Mouse (Mus musculus): ENCODE data around the gene Junb.

The Junb gene

DNA sequence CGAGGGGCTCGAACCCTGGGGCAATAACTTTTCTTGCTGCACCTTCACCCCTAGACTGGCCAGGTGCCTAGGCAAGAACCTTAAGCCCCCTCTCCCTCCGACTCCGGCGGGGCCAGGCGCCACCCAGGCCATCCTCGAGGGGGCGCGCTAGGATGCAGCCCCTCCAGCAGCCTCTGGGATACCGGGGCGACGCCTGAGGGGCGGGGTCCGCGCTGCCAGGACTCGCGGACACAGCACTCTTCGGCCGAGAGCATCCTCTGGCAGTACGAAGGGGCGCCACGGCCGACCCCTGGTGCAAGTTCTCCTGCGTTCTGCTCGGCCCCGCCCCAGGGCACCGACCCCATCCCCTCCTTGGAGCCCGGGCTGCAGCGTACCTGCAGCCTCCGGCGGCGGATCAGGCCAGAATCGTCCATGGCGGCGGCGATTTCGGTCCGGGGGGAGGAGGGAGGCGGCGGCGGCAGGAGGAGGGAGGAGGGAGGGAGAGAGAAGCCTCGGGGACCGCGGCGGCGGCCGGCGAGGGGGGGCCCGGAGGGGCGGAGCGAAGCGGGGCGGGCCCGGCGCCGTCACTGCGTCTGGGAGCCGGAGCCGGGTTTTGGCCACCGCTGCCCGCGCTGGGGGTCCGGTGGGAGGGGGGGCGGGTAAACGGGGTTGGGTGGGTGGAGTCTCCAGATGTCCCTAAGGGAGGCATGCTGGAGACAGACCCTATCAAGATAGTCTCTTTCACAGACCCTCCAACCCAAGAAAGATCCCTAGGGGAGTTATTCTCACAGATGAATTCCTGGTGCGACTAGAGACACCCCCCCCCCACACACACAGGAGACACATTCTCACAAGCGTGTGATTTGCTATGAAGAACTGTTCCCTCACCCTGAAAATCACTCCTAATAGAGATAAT, 32.6 kb downstream of the Junb start:
- in situ Hi-C loops (cut with MboI, MseI) = no loop called here

DNA sequence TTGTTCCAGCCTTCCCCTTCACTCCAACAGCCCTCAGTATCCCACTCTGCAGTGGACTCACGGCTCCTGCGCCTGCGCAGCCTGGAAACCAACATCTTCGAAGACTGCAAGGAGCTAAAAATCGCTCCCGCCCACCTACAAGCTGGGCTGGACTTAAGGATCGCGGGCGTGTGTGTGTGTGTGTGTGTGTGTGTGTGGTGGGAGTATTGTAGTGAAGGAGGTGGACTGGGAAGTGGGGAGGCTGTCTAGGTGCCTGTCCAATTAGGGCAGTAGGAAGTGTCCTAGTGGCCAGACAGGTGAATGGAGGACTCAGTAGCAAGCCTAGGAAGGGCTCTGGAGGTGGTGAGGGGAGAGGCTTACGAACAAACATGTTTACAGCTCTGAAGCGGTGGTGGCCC, 33.3 kb downstream of the Junb start:
- in situ Hi-C loops (cut with MboI, MseI) = no loop called here

DNA sequence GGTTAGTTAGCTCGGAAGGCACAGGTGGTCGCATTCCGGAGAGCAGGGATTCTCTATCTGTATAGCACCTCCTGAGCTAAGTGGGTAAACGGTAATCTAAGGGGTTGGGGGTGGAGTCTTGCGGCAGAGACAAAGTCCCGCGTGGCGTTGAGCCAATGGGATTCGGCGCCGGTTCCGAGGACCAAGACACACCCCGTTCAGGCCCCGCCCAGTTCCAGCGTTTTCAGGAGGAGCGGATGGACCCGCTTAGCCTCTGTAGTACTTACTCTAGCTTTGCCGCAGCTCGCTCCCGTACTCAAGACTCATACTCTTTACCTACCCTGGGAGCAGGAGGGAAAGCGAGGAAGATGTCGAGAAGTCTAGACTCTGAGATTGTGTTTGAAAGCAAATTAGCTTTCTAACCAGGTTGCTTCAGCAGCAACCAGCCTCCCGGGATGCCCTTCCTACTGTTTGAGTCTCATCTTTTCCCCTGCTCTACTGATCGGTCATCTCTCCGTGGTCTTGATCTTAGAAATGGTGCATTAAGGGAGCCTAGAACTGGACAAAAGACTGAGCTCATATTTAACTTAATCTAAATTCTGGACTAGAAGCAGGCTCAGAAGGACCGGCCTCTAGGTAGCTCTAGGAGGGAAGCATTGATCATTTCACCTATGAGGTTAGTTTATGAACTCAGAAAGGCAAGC, 33.9 kb downstream of the Junb start:
- in situ Hi-C loops (cut with MboI, MseI) = no loop called here

DNA sequence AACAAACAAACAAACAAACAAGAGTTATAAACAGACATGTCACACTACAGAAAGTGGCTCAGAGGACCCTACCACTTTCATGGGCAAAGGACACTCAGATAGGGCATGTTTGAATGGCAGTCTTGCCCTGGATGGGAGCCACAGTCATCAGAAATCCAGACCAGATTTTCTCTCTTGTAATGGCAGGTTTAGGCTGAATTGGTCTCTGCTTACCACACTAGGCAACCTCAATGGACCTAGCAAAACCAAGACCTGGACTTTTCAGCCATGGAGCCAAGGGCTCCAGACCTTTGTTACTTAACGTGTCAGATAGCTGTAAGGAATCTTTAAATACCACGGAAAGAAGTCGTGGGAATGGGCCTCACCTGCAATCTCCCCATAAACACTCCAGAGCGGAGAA, 34.8 kb downstream of the Junb start:
- in situ Hi-C loops (cut with MboI, MseI) = no loop called here

DNA sequence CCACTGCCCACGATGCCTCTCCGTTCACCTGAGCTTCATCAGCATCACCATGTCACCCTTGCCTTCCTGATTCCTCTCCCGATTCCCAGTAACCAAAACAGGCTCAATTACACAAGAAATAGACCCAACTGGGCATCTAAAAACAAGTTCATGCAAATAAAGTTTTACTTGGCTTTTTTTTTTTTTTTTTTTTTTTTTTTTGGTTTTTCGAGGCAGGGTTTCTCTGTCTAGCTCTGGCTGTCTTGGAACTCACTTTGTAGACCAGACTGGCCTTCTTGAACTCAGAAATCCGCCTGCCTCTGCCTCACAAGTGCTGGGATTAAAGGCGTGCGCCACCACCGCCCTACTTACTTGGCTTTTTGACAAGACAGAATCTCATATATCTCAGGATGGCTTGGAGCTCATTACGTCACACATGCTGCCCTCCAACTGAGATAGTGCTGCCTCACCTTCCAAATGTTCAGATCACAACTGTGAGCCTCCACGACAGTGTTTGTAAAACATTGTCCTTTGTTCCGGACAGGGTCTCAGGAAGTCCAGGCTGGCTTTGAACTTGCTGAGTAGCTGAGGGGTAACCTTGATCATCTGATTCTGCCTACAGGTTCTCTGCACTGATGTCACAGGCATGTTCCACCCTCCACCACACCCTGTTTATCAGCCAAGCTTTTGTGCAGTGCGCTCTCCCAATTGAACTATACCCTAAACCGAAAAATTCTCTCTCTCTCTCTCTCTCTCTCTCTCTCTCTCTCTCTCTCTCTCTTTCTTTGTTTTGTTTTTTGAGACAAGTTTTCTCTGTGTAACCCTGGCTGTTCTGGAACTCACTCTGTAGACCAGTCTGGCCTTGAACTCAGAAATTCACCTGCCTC, 40.7 kb downstream of the Junb start:
- in situ Hi-C loops (cut with MboI, MseI) = no loop called here

DNA sequence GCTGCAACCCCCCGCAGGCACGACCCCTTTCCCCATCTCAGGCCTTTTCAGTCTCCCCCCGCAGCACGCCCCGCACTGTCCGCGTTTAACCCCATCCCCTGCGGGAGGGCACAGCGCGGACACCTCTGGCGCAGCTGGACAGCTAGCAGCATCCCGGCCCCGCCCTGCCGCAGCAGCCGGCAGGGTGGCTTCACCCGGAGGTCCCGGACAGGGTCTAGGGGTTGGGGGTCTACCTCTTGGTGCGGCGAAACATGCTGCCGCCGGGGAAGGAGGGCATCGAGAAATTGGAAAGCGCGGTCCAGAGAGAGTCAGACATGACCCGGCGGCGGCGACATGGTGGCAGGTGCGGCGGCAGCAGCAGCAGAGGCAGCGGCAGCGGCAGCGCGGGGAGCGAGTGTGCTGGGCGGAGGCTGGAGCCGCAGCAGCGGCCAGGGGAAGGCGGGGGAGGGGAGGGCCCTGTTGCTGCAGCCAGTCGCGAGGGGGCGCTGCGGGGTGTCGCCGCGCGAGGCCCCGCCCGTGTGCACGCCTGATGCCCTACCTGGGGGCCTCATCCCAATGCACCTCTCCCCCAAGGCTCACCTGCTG, 41.5 kb downstream of the Junb start, which contains the start of gene Mast1:
Gene Mast1 (minus strand): TSS at position 398 of the 585 bp plus-strand sequence.
- in situ Hi-C loops (cut with MboI, MseI) = no loop called here

DNA sequence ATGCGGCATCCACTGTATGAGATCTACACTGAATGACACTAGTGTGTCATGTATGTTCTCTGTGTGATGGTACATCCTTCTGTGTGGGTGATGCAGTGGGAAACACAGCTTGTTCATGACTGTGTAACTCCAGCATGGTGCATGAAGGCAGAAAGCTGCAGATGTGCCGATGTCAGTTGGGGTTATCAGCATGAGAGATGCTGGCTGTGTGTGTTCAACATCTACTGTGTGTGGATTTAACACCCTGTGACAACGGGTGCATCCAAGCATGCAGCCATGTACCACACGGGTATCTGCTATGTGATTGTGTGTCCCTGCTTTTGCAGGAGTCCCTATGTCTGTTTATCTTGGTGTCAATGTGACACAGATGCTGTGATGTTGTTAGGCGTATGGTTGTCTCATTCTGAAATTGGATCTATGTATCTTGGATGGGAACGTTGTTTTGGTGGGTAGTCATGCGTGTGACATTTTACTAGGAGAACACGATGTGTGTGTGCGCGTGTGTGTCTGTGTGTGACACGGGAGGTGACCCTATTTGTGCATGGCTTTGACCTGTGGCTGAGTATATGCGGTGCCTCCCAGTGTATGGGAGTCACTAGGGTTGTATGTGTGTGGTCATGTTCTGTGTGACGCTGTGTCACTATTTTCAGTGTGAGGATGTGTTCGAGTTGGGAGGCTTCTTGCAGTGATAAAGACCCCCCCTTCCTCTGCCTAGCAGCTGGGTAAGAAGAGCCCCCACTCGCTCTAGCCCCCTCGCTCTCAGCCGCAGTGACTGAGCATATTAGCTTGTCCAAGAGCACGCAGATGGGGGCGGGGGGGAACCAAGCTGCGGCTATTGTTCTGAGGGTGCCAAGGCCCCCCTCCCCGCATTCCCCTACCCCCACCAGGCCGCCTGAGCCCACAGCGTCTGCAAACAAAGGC, 42.2 kb downstream of the Junb start:
- in situ Hi-C loops (cut with MboI, MseI) = no loop called here

DNA sequence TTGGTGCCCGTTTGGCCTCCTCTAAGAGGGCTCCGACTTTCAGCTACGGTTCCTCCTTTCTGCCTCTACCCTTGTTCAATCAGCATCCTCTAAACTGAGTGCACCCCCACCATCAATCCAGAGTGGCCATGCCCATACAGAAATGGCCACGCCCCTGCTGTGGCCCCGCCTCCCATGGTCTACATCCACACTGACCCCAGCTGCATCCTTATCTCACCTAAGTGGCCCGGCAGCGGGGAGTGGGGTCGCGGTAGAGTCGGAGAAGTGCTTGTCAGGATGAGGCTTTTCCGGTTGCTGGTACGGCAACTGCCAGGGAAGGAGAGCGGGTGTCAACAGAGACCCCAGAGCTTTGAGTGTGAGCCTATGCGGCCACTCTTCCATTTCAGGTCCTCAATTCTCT, 43.0 kb downstream of the Junb start:
- in situ Hi-C loops (cut with MboI, MseI) = no loop called here

DNA sequence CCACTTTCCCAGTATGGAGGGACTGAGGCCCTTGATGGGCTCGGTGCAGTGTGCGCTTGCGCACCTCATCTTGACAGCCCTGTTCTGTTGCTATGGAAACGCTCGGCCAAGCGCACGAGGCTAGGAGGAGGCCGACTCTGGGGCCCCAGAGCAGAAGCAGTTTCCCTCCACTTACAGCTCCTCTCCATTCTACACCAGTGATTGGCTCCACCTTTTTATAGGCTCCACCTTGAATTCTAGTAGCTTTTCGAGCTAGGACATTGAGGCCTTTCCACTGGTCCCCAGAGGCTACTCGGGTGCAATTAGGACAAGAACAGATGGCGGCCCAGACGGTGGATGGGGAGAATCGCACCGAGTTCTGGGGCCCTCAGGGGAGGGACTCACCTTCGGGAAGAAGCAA, 43.7 kb downstream of the Junb start:
- in situ Hi-C loops (cut with MboI, MseI) = no loop called here

DNA sequence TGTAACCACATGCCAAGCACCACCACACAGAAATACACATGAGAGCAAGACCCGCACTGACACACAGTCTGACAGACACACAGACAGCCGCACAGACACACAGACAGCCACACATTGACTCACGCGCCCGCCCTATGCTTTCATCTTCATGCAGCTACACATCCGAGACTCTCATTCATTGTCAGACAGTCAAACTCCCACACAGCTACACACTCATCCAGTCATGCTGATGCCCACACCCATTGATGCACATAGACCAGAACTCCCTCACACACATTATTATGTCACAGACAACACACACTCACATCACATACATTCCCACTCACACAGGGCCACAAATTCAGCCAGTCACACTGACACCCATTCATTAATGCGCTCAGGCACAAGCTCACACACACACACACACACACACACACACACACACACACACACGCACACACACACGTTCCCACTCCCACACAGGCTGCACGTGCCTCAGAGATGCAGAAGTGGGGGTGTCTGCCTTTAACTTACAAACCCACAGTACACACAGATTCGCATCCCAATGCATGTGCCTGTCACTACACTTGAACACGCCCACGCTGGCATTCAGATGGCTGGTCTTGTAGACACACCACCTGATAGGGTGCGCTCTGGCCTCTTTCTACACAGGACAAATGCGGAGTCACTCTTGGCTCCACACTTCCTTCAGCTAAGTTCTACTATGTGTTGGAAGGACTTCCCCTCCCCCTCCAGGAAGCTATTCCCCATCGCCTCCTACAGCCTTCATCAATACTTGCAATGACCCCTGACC, 44.6 kb downstream of the Junb start:
- in situ Hi-C loops (cut with MboI, MseI) = no loop called here

DNA sequence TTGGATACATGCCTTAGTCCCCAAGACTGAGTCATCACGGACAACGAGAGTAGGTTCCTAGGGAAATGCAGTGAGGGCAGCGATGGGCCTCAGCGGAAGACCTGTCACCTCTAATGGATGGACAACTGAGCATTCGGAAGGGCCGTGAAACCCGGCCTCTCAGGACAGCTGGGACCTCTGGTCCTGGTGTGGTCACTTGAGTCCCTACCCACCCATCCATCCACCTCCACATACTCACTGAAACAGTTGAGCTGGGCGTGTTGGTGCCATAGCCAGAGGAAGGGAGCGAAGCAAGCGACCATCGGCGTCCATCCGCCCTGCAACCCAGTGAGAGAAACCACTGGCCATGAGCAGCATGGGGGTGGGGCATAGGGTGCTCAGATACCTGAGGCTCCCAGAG, 47.9 kb downstream of the Junb start:
- in situ Hi-C loops (cut with MboI, MseI) = no loop called here

DNA sequence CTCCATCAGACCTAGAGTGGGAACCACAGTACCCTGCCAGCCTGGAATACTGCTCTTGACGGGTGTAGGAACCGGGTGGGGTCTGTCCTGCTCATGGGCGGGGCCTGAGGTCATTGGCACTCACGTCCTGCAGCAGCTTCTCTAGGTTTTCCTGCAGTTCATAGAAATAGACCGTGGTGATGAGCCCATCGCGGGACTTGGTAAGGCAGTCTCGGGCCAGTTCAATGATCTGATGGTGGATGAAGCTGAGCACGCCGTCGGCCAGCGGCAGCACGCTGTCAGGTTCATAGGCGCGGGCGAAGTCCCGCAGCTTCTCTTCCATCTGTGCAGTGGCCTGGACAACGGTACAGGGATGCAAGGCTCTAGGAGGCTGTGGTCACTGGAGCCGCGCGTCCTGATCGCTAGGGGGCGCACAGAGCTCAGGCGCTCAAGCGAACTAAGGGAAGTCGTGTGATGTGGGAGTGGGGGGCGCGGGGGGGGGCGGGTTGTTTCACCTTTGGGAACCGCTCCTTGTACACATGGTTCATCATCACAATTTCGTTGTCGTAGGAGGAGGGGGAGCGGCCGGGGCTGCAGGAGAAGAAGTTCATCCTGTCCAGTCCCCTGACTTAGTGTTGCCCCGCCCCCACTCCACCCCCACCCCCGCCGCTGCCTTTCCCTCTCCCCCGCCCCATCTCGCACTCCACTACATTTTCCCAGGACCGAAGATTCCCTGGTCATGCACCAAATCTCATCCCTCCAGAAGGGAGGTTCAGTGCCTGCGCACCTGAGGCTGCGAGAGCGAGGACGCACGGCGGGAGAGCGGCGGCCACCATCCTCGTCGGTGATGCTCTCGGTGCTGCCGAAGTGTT, 49.8 kb downstream of the Junb start:
- in situ Hi-C loops (cut with MboI, MseI) = no loop called here

DNA sequence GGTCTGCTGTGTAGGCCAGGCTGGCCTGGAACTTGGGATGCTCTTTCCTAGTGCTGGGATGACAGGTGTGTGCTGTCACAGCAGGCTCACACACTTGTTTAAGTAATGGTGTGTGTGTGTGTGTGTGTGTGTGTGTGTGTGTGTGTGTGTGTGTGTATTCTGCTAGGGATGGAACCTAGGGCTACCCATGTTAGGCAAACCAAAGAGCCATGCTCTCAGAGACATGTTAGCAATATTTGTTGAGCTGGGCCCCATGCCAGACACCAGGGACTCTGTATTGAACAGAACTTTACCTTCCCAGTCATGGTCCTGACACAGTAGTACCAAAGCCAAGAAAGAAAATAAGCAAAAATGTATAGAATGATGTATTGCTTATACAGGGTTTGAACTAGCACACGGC, 51.0 kb downstream of the Junb start:
- in situ Hi-C loops (cut with MboI, MseI) = no loop called here

DNA sequence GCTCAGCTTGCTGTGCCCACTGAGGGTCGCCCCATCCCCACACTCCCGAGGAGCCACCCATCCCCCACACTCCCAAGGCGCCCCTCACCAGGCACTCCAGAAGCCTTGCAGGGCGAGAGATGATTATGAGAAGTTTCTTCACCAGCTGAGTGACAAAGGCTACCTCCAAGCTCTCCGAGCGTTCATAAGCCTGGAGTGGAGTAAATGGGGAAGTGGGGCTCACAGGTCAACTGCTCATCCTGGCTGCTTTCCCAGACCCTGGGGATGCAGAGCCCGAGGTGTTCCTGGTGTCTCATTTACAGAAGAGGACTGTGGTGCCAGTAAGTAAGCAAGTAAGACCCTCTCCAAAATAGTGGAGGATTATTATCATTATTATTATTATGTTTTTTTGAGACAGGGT, 53.0 kb downstream of the Junb start:
- in situ Hi-C loops (cut with MboI, MseI) = no loop called here
